Mouse (Mus musculus) olfactory bulb, adult 2 months (tissue): ENCODE measurements around the gene Tex12. TPM values are rescaled to one million over a fixed set of nuclear protein-coding genes. Genes with fewer than 3 reads are reported as not detected.
A peak's percentile ranks its signal among the peaks of the same experiment; 100 is the strongest.

Experiments
- H3K27ac ChIP-seq: fragments of 200-500 bp; 2 replicates; pipeline ENCODE4 v1.5.1; 2012; ENCODE audit warnings: low read depth, low read length; ENCODE audit not compliant: insufficient read depth
- H3K4me1 ChIP-seq: fragments of 200-500 bp; 2 replicates; pipeline ENCODE4 v1.6.1; 2012; ENCODE audit warnings: low read length; ENCODE audit not compliant: control insufficient read depth, insufficient read depth
- H3K4me3 ChIP-seq: fragments of 200-500 bp; 2 replicates; pipeline ENCODE4 v1.5.1; 2012; ENCODE audit warnings: mild to moderate bottlenecking, low read depth, low read length, moderate library complexity; ENCODE audit not compliant: insufficient read depth
- CTCF ChIP-seq: fragments of 200-500 bp; IDR thresholded peaks from 2 replicates; pipeline ENCODE4 v1.5.1; 2012; ENCODE audit warnings: low read depth, mild to moderate bottlenecking, low read length, moderate library complexity; ENCODE audit not compliant: insufficient read depth
- POLR2A ChIP-seq: fragments of 200-500 bp; IDR thresholded peaks from 2 replicates; pipeline ENCODE4 v1.6.1; 2012; ENCODE audit warnings: mild to moderate bottlenecking, low read depth, low read length, moderate library complexity; ENCODE audit not compliant: insufficient read depth
- WGBS: fragments of 180-500 bp; shearing (Covaris S2); methylation state at CpG from one replicate; pipeline ENCODE4 v1.1.7; 2018; 5-methylcytosine and 5-hydroxymethylcytosine counted together
- polyA plus RNA-seq: library from polyadenylated mRNA; stranded (reverse); fragments of >200 nt; gene quantifications from 2 replicates; pipeline ENCODE4 v1.2.4, GENCODE M21; 2012; ENCODE audit warnings: low replicate concordance; ENCODE audit not compliant: missing spikeins, insufficient read depth, insufficient read length

The Tex12 gene
- polyA plus RNA-seq, 1 experiment = not detected

- no peak overlapping the region for H3K4me3 ChIP-seq
- no peak for TF ChIP-seq CTCF
- TF ChIP-seq POLR2A = no peak
- 79% methylated on average over 4 of the region's 4 CpGs for WGBS
- no peak overlapping the region for H3K27ac ChIP-seq
- peaks cover 6% of the 10 kb centered on the region for H3K4me1 ChIP-seq
Measured at GRCm38 (mm10) chr9:50565940-50566339, 4.8 kb upstream of the Tex12 start.

GRCm38 (mm10) chr9:50565173-50565572 lies 4.0 kb upstream of the Tex12 start:
- H3K4me1 ChIP-seq = peaks cover 6% of the 10 kb centered on the region
- no peak overlapping the region for H3K27ac ChIP-seq
- WGBS = 72% methylated on average over 7 of the region's 7 CpGs
- H3K4me3 ChIP-seq = no peak overlapping the region
- TF ChIP-seq POLR2A = no peak
- TF ChIP-seq CTCF = no peak

- H3K27ac ChIP-seq = no peak overlapping the region
- whole genome bisulfite sequencing = 83% methylated on average over 2 of the region's 2 CpGs
- H3K4me1 ChIP-seq = peaks cover 3% of the 10 kb centered on the region; the same call in 1 of the 2 replicates
- H3K4me3 ChIP-seq = no peak overlapping the region
- TF ChIP-seq CTCF (no peak), POLR2A (no peak)
Measured at GRCm38 (mm10) chr9:50561918-50562360, 814 bp upstream of the Tex12 start.

- TF ChIP-seq CTCF (no peak), POLR2A (no peak)
- Histone ChIP-seq H3K4me1 (no peaks in the 10 kb centered on the region), H3K27ac (peak within 1 kb of the TSS; percentile 63), H3K4me3 (peak within 1 kb of the TSS; percentile 41)
- 9% methylated on average over 2 of the region's 2 CpGs for WGBS
Measured at GRCm38 (mm10) chr9:50555094-50555446, 6.1 kb downstream of the Tex12 start, which contains the start of gene Bco2. Gene Bco2, minus strand, starts transcription at chr9:50555181.

GRCm38 (mm10) chr9:50554241-50555093 lies 6.7 kb downstream of the Tex12 start, which contains the start of gene Il18:
Gene Il18, plus strand, starts transcription at chr9:50554827.
- H3K4me1 ChIP-seq = no peaks in the 10 kb centered on the region
- peak within 1 kb of the TSS; percentile 41 for H3K4me3 ChIP-seq
- peak within 1 kb of the TSS; percentile 63 for H3K27ac ChIP-seq
- 11% methylated on average over 12 of the region's 12 CpGs for WGBS
- TF ChIP-seq CTCF = no peak
- TF ChIP-seq POLR2A = 0 out of 2 replicates have a peak, but pooled peaks have one; percentile 29

GRCm38 (mm10) chr9:50553547-50553946 lies 7.6 kb downstream of the Tex12 start:
- WGBS = 88% methylated on average over 2 of the region's 2 CpGs
- no peak for TF ChIP-seq POLR2A
- no peak for TF ChIP-seq CTCF
- Histone ChIP-seq H3K27ac (no peak overlapping the region), H3K4me1 (no peaks in the 10 kb centered on the region), H3K4me3 (no peak overlapping the region)

- 84% methylated on average over 5 of the region's 5 CpGs for WGBS
- no peak overlapping the region for H3K27ac ChIP-seq
- no peak overlapping the region for H3K4me3 ChIP-seq
- no peak for TF ChIP-seq POLR2A
- TF ChIP-seq CTCF = no peak
- no peaks in the 10 kb centered on the region for H3K4me1 ChIP-seq
Measured at GRCm38 (mm10) chr9:50552206-50552605, 8.9 kb downstream of the Tex12 start.

- TF ChIP-seq CTCF (no peak), POLR2A (no peak)
Measured at GRCm38 (mm10) chr9:50548936-50549335, 12.2 kb downstream of the Tex12 start.

GRCm38 (mm10) chr9:50547859-50548478 lies 13.2 kb downstream of the Tex12 start:
- Histone ChIP-seq H3K4me3 (no peak overlapping the region), H3K27ac (no peak overlapping the region), H3K4me1 (no peaks in the 10 kb centered on the region)
- TF ChIP-seq POLR2A (no peak), CTCF (no peak)
- WGBS = 71% methylated on average over 5 of the region's 5 CpGs

More at GRCm38 (mm10) chr9:50548936-50549335, 12.2 kb downstream of the Tex12 start:
- 88% methylated on average over 4 of the region's 4 CpGs for WGBS
- Histone ChIP-seq H3K4me1 (no peaks in the 10 kb centered on the region), H3K4me3 (no peak overlapping the region), H3K27ac (no peak overlapping the region)
